Mouse (Mus musculus): ENCODE data around the gene Eps15l1.

- TF ChIP-seq POLR2A (IDR thresholded peaks at IDR 0.05; ENCODE audit: extremely low read depth, insufficient read depth, low read length) (no peak), CTCF (IDR thresholded peaks at IDR 0.05; ENCODE audit: low read depth, low read length) (no peak)
These were observed 494 bp downstream of the Eps15l1 start for GRCm38 (mm10) chr8:72420571-72421361.
